Mouse (Mus musculus) layer of hippocampus, postnatal 36 days (tissue): ENCODE measurements around the gene Kctd7. TPM values are rescaled to one million over a fixed set of nuclear protein-coding genes. Genes with fewer than 3 reads are reported as not detected.
A peak's percentile ranks its signal among the peaks of the same experiment; 100 is the strongest.

Experiments used
- DNase-seq, 2 experiments: peaks; one replicate each; pipeline ENCODE4 v3.0.0; 2022
- total RNA-seq, 2 experiments: library from RNA; stranded (reverse); gene quantifications; 2 replicates each; pipeline ENCODE4 v1.2.3; 2021

Gene Kctd7
- total RNA-seq = 10 to 100 TPM in 1 of 2 experiments, 1 to 10 TPM in 1; 9.8 to 13.0 TPM

DNA sequence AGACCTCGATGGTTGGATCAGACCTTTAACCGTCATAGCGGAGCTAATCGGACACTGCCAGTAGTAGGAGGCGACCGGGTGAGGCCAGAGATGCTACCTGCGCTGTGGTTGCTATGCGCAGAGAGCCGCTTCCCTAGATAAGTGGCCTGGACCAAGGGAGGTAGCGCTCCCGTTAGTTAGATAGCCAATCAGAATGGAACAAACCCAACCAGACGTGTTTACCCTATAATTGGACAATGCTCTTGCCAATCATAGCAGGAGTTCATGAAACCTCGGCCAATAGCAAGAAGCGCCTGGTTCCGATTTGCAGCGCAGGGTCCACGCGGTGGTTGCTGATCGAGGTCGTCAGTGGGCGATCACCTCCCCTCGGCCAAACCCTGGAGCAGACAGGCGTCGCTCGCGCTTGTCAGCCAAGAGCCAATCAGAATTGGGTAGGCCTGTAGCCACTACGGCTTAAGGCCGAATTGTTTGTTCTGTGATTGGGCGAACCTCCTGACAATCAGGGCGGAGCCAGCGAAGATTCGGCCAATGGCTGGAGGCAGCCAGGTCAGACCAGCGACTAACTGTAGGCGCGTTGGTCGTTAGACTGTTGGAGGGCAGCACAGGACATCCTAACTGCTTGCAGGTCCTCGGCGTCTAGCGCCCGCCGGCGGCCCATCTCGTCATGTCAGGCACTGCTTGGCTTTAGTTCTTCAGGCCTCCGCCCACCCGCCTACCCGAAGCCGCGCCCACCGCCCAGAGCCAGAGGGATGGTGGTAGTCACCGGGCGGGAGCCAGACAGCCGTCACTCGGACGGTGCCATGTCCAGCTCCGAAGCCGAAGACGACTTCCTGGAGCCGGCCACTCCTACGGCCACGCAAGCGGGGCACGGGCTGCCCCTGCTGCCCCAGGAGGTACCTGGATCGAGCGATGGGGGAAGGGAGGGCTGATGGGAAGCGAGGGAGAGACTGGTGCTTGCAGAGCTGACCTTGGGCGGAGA is at the start of gene Kctd7:
Gene Kctd7 (plus strand): TSS at position 528 of the 979 bp plus-strand sequence.
- DNase-seq = peak; percentile 96 to 97

DNA sequence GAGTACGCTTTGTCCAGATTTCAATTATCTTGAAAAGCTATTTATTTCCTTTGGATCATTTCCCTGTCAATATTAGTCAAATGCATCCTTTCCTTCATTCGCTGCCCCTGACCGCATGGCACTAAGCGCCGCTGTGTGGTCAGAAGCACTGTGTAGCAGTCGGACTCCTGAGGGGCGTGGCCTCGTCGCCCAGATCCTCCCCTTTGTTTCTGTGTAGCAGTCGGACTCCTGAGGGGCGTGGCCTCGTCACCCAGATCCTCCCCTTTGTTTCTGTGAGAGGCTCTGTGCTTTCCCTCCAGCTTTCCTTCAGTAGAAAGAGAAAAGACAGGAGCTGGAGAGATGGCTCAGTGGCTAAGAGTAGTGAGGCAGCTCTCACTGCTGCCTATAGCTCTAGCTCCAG is 47.9 kb upstream of the Kctd7 start:
- no peak for DNase-seq

DNA sequence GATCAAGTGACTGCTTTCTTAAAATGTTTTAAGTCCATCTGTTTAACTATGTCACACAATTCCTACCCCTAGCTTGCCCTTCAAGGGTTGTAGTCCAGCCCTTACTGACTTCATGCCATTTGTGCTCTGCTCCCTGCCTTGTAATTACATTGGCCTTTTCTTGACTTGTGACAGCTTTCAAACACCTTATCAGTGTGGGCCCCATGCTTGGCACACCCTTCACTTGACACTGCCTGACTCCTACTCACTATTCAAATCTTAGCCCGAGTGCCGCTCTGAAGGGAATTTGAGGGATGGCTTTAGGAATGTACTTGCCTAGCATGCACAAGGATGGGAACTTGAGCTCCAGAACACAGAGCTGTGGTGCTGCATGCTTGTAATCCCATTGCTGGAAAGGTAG is 46.8 kb upstream of the Kctd7 start:
- no peak for DNase-seq

DNA sequence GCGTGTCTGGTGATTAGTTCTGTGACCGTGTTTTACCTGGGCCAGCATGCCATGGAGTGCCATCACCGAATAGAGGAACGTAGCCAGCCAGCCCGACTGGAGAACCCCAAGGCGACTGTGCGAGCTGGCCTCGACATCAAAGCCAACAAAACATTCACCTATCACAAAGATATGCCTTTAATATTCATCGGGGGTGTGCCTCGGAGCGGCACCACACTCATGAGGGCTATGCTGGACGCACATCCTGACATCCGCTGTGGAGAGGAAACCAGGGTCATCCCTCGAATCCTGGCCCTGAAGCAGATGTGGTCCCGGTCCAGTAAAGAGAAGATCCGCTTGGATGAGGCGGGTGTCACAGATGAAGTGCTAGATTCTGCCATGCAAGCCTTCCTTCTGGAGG is 42.9 kb upstream of the Kctd7 start:
- no peak for DNase-seq

DNA sequence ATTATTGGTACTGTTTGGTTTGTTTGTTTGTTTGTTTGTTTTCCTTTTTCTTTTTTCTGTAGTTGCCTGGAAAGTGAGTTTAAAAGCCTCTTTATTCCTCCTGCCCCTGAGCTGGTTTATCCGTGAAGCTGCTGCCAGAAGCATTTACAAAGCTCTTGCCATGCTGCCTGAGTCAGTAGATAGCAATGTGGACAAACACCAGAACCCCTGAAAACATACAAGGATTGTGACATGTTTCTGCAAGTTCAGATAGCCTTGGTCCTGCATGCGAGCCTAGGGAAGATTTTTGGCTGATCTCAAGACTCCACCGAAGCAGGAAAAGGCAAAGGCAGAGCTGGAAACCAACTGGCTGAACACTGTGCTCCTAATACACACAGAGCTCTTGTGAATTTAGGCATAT is 35.3 kb upstream of the Kctd7 start:
- DNase-seq = no peak

DNA sequence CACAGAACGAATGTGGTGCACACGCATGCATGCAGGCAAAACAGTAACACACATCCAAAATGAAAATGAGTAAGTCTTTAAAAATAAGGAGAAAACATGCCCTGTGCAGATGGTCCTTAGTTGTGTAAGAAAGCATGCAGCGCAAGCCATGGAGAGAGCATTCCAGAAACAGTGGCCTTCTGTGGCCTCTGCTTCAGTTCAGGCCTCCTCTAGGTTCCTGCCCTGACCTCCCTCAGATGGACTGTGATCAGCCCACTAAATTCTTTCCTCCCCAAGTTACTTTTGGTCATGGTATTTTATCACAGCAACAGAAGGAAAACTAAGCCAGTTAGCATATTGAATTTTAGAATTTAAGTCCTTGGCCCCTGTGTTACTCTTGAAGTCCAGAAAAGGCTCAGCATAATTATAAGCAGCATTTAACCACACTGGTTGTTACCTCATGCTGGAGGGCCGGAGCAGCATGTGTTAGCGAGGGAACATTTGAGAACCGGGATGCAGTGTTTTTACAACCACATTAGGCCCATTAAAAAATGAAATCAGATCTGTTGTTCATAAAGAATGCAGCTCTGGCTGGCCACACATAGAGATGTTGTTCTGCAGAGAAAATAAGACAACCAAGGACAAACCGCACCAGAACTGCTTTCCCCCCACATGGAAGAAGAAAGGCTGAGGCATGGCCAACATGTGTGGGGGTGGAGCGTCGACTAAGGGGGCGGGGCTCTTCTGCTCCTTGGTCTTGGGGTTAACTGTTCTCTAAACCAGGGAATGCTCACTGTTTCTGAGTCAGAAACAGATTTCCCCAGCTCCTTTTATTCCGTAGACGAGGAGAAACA is 33.8 kb upstream of the Kctd7 start:
- DNase-seq = no peak

DNA sequence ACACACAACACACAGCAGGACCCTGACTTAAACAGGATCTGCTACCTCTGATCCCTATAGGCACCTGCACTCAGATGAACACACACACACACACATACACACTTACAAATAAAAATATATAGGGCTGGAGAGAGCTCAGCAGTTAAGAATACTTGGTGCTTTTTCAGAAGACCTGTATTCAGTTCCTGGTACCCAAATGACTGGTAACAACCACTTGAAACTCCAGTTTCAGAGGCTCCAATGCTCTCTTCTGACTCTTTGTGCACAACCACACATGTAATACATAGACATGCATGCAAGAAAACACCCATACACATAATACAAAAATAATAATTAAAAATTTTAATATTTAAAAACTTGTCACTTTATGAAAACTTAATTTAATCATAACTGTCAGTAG is 32.0 kb upstream of the Kctd7 start:
- no peak for DNase-seq

DNA sequence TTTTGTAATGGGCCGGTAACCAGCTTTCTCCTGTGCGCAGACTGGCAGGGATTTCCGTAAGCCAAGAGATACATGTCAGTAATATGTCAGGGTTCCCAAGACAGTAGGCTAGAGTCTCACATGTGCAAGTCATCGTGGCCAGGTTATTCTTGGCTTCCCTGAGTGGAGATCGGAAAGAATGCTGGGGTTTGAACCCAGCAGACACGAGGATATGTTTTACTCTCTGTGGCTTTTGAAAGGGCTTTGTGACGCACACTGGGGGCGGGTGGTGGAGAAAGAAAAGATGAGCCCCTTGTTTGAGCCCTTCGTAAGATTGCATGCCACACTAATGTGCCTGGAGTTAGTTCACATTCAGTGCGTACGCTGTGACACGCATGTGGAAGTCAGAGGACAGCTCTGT is 28.5 kb upstream of the Kctd7 start:
- DNase-seq = no peak

DNA sequence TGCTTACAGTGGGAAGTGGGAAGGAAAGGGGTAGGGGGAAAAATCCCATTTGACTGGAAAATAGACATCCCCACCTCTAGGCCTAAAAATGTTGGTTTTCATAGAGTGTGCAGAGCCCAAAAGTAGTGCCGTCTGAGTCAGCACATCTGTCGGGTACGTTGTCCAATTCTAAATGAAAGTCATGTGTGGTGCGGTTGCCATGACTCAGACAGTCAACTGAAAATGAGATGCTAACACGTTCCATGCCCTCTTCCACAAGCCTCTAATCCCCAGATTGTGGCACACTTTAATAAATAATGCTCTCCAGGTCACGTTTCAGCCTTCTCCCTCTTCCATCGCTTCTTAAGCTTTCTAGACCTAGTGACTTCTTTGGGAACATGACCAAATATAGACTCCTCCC is 27.8 kb upstream of the Kctd7 start:
- DNase-seq = no peak

DNA sequence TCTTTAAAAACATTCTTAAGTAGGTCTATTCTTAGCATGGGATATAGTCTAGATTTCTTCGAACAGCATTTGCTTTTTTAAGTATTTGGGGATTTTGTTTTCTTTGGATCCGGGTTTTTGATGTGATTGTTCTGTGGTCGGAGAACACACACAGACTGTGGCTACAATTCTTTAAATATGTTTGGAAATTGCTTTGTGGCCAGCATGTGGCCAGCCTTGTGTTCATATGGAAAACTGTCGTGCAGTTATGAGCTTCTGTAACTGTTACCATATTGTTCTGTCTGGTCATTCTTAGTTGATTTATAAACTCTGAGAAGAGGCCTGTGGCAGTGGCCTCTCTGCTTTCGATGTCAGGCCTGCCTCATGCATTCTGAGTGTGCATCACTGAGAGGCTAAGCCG is 26.7 kb upstream of the Kctd7 start:
- DNase-seq = no peak

DNA sequence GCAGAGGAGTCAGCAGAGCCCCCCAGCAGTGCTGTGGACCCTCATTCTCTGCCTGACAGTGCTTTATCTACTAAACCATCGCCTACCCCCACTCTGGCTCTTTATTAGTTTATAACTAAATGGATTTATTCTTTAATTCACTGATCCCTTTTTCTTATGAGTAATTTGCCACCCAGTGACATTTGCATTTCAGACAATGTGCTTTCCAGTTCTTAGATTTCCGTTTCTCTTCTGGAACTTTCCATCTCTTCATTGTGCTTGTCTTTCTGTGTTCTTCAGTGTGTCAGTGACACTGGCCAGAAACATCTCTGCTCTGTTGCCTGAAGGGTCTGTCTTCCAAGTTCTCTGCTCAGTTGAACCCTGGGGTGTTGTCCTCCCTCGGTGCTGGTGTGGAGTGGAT is 25.4 kb upstream of the Kctd7 start:
- no peak for DNase-seq

DNA sequence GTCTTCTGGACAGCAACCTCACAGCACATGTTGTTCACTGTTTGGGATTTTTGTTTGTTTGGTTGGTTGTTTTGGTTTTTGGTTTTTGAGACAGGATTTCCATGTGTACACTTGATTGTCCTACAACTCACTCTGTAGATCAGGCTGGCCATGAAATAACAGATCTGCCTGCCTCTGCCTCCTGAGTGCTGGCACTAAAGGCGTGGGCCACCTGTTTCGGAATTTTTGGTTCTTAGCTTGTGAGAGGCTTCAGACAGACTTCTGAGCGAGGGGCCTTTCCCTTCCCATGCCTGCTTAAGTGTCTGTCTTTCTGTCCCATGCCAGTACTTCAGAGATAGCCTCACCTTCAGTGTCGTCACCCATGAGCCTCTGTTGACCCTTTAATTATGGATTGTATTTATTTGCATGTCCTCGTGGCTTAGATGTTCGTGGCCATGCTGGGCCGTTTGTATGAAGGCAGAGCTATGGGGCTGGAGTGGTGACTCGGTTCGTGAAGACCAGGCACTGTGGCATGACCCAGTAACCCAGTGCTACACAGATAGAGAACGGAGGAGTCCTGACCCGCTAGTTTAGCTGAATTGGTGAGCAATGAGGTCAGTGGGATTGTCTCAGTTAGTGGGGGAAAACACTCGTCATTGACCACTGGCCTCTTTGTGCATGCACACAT is 24.5 kb upstream of the Kctd7 start:
- no peak for DNase-seq

DNA sequence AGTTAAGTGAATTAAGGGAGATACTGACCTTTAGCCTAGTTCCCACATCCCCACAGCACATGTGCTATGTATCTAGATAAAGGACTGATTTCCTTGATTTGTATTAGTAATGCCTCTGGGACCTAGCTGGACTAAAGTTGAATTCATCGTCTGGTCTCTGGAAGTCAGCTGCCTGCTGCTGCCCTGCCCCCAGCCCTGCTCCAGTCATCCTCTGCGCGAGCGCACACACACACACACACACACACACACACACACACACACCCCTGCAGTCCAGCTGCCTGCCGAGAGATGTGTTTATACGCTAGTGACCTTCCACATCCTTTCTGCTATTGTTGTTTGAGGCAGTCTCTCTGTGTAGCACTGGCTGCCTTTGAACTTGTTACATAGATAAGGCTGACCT is 23.8 kb upstream of the Kctd7 start:
- DNase-seq = no peak

DNA sequence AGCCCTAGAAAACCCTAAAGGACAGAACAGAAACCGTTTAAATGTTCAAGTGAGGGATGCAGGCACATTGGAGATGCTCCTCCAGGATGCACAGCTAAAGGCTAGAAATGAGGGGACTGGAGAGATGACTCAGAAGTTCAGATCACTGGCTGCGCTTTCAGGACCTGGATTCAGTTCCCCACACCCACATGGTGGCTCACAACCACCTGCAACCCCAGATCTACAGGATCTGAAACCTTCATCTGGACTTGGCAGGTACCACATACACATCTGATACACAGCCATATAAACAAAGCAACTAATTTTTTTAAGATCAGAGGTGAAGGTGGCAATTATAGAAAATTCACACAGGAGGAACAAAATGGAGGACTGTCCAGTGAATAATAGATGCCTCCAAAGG is 22.3 kb upstream of the Kctd7 start:
- no peak for DNase-seq

DNA sequence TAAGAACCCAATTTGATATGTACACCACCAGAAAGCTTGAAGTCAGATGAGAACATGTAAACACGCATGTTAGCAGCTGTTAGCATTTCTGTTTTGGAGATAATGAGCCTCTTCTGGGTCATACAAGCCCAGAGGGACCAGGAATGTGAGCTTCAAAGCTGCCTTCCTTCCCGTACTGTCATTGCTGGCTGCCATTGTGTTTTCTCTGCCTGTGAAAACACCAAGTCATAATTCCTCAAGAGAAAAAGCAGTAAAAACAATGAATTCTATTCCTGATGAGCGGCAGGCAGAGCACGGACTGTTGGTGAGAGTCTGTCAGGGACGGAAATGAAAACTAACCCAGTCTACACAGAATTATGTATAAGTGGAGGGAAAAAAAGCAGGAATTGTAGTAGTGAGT is 20.4 kb upstream of the Kctd7 start:
- DNase-seq = no peak

DNA sequence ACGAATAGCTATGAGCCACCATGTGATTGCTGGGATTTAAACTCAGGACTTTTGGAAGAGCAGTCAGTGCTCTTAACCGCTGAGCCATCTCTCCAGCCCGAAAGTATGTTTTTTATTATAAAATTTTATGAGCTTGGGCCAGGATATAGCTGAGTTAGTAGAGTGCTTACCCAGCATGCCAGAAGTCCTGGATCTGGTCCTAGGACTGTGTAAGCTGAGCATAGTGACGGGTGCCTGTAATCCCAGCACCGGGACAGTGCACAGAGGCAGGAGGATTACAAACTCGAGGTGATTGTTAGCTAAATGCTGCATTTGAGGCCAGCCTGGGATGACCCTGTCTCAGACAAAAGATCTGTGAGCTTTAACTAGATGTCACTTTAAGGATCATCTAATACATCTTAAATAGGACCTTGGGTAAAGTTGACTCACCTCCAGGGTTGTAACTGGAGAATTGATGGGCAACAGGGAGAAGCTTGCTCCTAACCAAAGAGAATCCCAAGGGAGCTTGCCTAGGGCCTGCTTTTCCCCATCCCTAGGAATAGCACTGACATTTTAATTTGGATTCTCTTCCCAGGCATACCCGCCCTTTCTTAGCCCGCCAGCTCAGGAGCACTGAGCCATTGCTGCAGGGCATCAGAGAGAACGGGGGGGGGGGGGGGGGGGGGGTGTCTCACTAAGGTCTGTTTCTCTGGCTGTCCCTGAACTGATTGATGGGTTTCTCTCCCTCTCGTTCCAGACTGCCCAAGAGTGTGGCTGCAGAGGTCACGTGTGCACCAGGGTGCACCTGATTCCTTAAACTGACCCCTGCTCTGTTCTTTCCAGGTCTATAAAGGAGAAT is 15.8 kb upstream of the Kctd7 start:
- no peak for DNase-seq

DNA sequence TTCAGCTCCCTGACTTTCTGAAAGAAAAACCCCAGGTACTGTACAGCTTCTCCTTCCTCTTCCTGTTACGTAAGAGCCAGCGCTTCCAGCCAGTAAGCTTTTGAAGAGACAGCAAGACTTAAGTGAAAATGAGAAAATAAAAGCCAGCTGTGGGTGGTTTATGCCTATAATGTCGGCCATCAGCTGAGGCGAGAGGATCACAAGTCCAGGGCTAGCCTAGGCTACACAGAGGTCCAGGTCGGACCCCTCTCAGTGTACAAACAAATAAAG is 15.2 kb upstream of the Kctd7 start:
- no peak for DNase-seq

DNA sequence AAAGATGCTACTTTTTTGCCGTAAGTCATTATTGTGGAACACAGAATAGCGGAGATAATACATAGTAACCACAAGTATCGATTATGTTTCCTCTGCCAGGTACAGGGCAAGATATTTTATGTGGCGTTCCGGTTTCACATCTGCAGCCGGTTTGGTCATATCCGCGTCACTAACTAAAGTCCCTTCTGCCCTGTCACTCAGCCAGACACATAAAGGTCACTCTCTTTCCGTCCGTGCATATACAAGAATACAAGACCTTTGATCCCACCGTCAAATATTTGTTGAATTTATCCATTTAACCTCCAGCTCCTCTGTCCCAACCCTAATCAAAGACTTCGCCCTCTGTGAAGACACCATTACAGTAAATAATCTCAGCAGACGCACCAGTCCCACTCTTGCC is 8.1 kb upstream of the Kctd7 start:
- DNase-seq = no peak

DNA sequence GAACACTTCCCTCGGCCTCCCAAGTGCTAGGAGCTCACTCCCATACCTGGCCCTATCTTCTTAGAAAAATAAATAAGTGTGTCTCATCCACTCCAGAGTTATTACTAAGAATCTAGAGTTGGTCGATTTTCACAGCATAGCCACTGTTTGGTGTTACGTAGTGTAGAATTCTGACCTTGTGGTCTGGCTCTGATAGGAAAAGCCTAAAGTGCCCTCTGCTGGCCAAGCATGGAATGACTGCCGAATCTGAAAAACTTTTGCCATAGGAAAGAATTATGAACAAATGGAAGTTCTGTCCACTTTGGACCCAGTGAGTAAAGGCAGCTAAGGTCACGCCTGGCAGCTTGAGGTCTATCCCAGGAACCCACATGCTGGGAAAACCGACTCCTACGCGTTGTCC is 5.3 kb upstream of the Kctd7 start:
- DNase-seq = peak; percentile 51 to 67

DNA sequence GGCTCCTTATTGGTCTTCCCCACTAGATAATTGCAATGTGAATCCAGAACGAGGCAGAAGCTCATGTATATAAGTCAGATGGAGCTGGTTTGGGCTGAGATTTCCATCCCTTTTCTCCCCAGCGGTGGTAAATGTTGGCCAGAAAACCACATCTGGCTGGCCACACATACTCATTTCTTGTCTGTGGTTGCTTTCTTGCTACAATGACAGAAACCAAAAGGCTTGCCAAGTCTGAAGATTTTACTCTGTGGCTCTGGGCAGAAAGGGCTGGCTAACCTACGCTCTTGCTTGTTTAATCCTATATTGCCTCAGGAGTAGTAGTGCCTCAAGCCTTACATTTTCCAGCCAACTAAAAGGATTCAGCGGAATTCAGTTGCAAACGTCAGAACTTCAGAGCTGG is 3.5 kb upstream of the Kctd7 start:
- DNase-seq = no peak

DNA sequence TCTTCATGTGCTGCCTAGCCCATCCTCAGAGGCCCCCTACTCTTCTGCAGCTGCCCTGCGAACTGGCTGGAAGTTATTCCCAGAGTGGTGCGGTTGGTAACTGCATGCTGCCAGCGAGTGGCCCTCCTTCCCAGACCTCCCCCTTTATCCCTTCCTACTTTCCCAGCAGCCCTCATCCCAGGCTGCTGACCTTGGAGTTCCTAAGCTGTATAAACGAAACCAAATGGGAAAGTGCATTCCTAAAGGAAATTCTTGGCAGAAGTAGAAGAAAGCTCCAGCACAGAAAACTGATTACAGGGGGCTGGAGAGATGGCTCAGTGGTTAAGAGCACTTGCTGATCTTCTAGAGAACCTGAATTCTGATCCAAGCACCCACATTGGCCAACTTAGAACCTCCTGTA is 2.6 kb upstream of the Kctd7 start:
- DNase-seq = no peak

DNA sequence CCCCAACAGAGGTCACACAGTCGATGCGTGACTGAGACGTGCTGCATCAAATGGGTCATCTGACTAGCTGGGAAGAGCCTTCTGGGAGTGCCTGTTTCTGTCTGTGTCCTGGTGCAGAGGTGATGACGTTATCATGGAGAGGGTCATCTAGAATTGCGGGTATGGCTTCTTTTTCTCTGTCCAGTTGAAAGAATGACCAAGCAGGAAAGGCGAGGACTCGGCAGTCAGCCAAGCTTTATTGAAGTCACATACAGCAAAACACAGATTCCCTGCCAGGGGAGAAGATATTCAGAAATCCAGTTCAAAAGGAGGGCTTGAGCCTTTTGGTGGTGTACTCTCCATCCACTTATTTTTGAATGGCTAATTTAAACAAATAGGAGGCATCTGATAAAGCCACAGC is 1.6 kb upstream of the Kctd7 start:
- no peak for DNase-seq

DNA sequence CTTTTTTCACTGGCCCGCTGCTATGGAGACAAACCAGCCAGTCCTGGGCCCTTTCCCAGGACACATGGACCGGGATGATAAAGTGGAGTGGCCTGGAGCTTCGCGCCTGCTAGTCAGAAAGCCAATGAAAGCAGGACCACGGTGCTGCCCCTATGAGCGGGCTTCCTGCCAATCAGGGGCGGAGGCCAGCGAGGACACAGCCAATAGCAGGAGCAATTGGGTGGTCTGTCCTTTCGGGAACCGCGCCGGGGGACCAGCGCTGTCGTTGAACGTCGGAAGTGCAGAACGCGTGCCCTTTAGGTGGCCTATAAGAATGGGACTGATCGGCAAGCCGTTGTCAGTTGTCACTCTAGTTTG is 706 bp upstream of the Kctd7 start:
- peak in 1 of 2 experiments; percentile 71 for DNase-seq
